ENCODE assay signal across 7 mouse cellular contexts in genomic region chr8:71922567-71923401, GRCm38 (mm10). TPM values are rescaled to one million over a fixed set of nuclear protein-coding genes. Genes with fewer than 3 reads are reported as not detected.
DNase-seq lines count a peak whose midpoint lies in the region; ATAC-seq lines count a peak whose summit lies in the region.

No protein-coding gene starts in this region.

- ATAC-seq in embryonic facial prominence, embryonic 11.5 days (replicated peaks; ENCODE audit: insufficient number of reproducible peaks, low FRiP score, low TSS enrichment, low read depth), result peak; percentile 100
- peak; percentile 99 for ATAC-seq in granulocyte monocyte progenitor cell, adult 5-6 weeks (replicated peaks; ENCODE audit: poor library complexity, severe bottlenecking)
- peak; percentile 100 for ATAC-seq in midbrain, embryonic 13.5 days

- no peaks in the 10 kb centered on the region for H3K27me3 ChIP-seq in embryonic facial prominence, embryonic 11.5 days (ENCODE audit: control insufficient read depth, insufficient read depth, low read length)
- no peaks in the 10 kb centered on the region for H3K27me3 ChIP-seq in limb, embryonic 10.5 days (ENCODE audit: low read depth, poor library complexity, severe bottlenecking)
- H3K27me3 ChIP-seq in midbrain, embryonic 13.5 days, result no peaks in the 10 kb centered on the region

- H3K4me1 ChIP-seq in embryonic facial prominence, embryonic 11.5 days (ENCODE audit: control insufficient read depth, insufficient read depth, low read length), result no peaks in the 10 kb centered on the region
- no peaks in the 10 kb centered on the region; the same call in 1 of the 2 replicates for H3K4me1 ChIP-seq in limb, embryonic 10.5 days
- peaks cover 14% of the 10 kb centered on the region for H3K4me1 ChIP-seq in midbrain, embryonic 13.5 days (replicated peaks)

- no peaks in the 10 kb centered on the region for H3K9me3 ChIP-seq in embryonic facial prominence, embryonic 11.5 days (replicated peaks; ENCODE audit: control insufficient read depth, low read length)
- H3K9me3 ChIP-seq in limb, embryonic 10.5 days (replicated peaks), result no peaks in the 10 kb centered on the region
- no peaks in the 10 kb centered on the region for H3K9me3 ChIP-seq in midbrain, embryonic 13.5 days

- DNase-seq in adrenal gland, postnatal 14 days, result peak; percentile 97
- peak; percentile 96 for DNase-seq in embryonic facial prominence, embryonic 11.5 days (ENCODE audit: low spot score)
- DNase-seq in kidney, adult 11 months, result peak; percentile 97
- peak; percentile 94 for DNase-seq in limb, embryonic 10.5 days (ENCODE audit: low spot score)
- peak; percentile 85 for DNase-seq in spleen, adult 12 weeks (ENCODE audit: low spot score)

- H3K9ac ChIP-seq in embryonic facial prominence, embryonic 11.5 days (replicated peaks; ENCODE audit: low read length), result peak overlapping the region; percentile 89
- H3K9ac ChIP-seq in midbrain, embryonic 13.5 days (replicated peaks), result peak overlapping the region; percentile 83

- H3K36me3 ChIP-seq in embryonic facial prominence, embryonic 11.5 days (replicated peaks; ENCODE audit: control insufficient read depth, insufficient read depth, low read depth, low read length), result no peaks in the 10 kb centered on the region
- peaks cover 37% of the 10 kb centered on the region for H3K36me3 ChIP-seq in limb, embryonic 10.5 days
- peaks cover 13% of the 10 kb centered on the region for H3K36me3 ChIP-seq in midbrain, embryonic 13.5 days

- WGBS in embryonic facial prominence, embryonic 11.5 days, result under 1% methylated on average over 57 of the region's 57 CpGs
- WGBS in limb, embryonic 10.5 days, result under 1% methylated on average over 57 of the region's 57 CpGs
- WGBS in midbrain, embryonic 13.5 days, result under 1% methylated on average over 57 of the region's 57 CpGs

- peak overlapping the region; percentile 73 for H3K4me3 ChIP-seq in embryonic facial prominence, embryonic 11.5 days (ENCODE audit: low read depth, low read length)
- H3K4me3 ChIP-seq in limb, embryonic 10.5 days, result peak overlapping the region; percentile 79
- H3K4me3 ChIP-seq in midbrain, embryonic 13.5 days (replicated peaks), result peak overlapping the region; percentile 75

- peak overlapping the region; percentile 97 for H3K27ac ChIP-seq in embryonic facial prominence, embryonic 11.5 days (replicated peaks; ENCODE audit: low read depth, low read length)
- H3K27ac ChIP-seq in limb, embryonic 10.5 days, result peak overlapping the region; percentile 96
- H3K27ac ChIP-seq in midbrain, embryonic 13.5 days, result peak overlapping the region; percentile 97

- peak overlapping the region; percentile 49 for H3K4me2 ChIP-seq in embryonic facial prominence, embryonic 11.5 days (ENCODE audit: low read depth, low read length)
- peak overlapping the region; percentile 70 for H3K4me2 ChIP-seq in midbrain, embryonic 13.5 days (replicated peaks)

RNA-seq across cellular contexts. Expression of gene Zfp617, which starts 14.3 kb away (rescaled TPM):
- 30.8 and 31.4 TPM in 2 replicates for total RNA-seq in adrenal gland, postnatal 14 days (2021)
- 33.1 and 34.5 TPM in 2 replicates for polyA plus RNA-seq in embryonic facial prominence, embryonic 11.5 days (2014; fragmentation: Nextera tagmentation; extraction: Ambion mirVana)
- total RNA-seq in granulocyte monocyte progenitor cell, adult 5-6 weeks (2014; fragmentation: Nextera tagmentation), result 10.4 and 15.0 TPM in 2 replicates
- 11.2 and 12.1 TPM in 2 replicates for total RNA-seq in granulocyte monocyte progenitor cell, adult 5-6 weeks (2017)
- 27.4 and 34.3 TPM in 2 replicates for polyA plus RNA-seq in limb, embryonic 10.5 days (2016; fragmentation: Nextera tagmentation; extraction: Ambion mirVana)
- 39.1 and 42.0 TPM in 2 replicates for polyA plus RNA-seq in midbrain, embryonic 13.5 days (2015; fragmentation: Nextera tagmentation; extraction: Ambion mirVana)

RNA-seq across cellular contexts. Expression of gene Zfp882, which starts 14.4 kb away (rescaled TPM):
- 5.4 and 7.8 TPM in 2 replicates for total RNA-seq in adrenal gland, postnatal 14 days (2021)
- 6.5 and 7.2 TPM in 2 replicates for polyA plus RNA-seq in embryonic facial prominence, embryonic 11.5 days (2014; fragmentation: Nextera tagmentation; extraction: Ambion mirVana)
- total RNA-seq in granulocyte monocyte progenitor cell, adult 5-6 weeks (2014; fragmentation: Nextera tagmentation), result 2.5 and 4.3 TPM in 2 replicates
- total RNA-seq in granulocyte monocyte progenitor cell, adult 5-6 weeks (2017), result 6.1 and 6.6 TPM in 2 replicates
- polyA plus RNA-seq in limb, embryonic 10.5 days (2016; fragmentation: Nextera tagmentation; extraction: Ambion mirVana), result 5.4 and 7.2 TPM in 2 replicates
- polyA plus RNA-seq in midbrain, embryonic 13.5 days (2015; fragmentation: Nextera tagmentation; extraction: Ambion mirVana), result 19.8 and 21.4 TPM in 2 replicates

RNA-seq across cellular contexts. Expression of gene Zfp961, which starts 28.1 kb away (rescaled TPM):
- 22.9 and 24.3 TPM in 2 replicates for total RNA-seq in adrenal gland, postnatal 14 days (2021)
- 30.9 and 32.1 TPM in 2 replicates for polyA plus RNA-seq in embryonic facial prominence, embryonic 11.5 days (2014; fragmentation: Nextera tagmentation; extraction: Ambion mirVana)
- total RNA-seq in granulocyte monocyte progenitor cell, adult 5-6 weeks (2014; fragmentation: Nextera tagmentation), result 34.4 and 35.7 TPM in 2 replicates
- total RNA-seq in granulocyte monocyte progenitor cell, adult 5-6 weeks (2017), result 23.0 and 31.3 TPM in 2 replicates
- 28.0 and 28.1 TPM in 2 replicates for polyA plus RNA-seq in limb, embryonic 10.5 days (2016; fragmentation: Nextera tagmentation; extraction: Ambion mirVana)
- 16.5 and 18.8 TPM in 2 replicates for polyA plus RNA-seq in midbrain, embryonic 13.5 days (2015; fragmentation: Nextera tagmentation; extraction: Ambion mirVana)

RNA-seq across cellular contexts. Expression of gene Zfp709, which starts 41.0 kb away (rescaled TPM):
- total RNA-seq in adrenal gland, postnatal 14 days (2021), result 7.9 and 8.2 TPM in 2 replicates
- 8.1 and 8.9 TPM in 2 replicates for polyA plus RNA-seq in embryonic facial prominence, embryonic 11.5 days (2014; fragmentation: Nextera tagmentation; extraction: Ambion mirVana)
- total RNA-seq in granulocyte monocyte progenitor cell, adult 5-6 weeks (2014; fragmentation: Nextera tagmentation), result 6.2 and 11.9 TPM in 2 replicates
- total RNA-seq in granulocyte monocyte progenitor cell, adult 5-6 weeks (2017), result 8.3 and 9.8 TPM in 2 replicates
- 3.7 and 3.9 TPM in 2 replicates for polyA plus RNA-seq in limb, embryonic 10.5 days (2016; fragmentation: Nextera tagmentation; extraction: Ambion mirVana)
- 7.7 and 8.1 TPM in 2 replicates for polyA plus RNA-seq in midbrain, embryonic 13.5 days (2015; fragmentation: Nextera tagmentation; extraction: Ambion mirVana)

Comparison
In these comparisons a context has a peak if more than half of its experiments do, and no peak if none do; other contexts are left out.
1. Peak in every context shown above with its lines: DNase-seq, ATAC-seq, H3K4me3 ChIP-seq and H3K27ac ChIP-seq.